Mouse (Mus musculus) liver, postnatal 0 days (tissue): ENCODE results near the gene Kif2c.

Experiments
- CTCF ChIP-seq: sonication (generic); IDR thresholded peaks from 2 replicates; pipeline ENCODE4 v1.5.1; 2016; ENCODE audit warnings: antibody characterized with exemption, low read depth
- EP300 ChIP-seq: IDR thresholded peaks from 2 replicates; pipeline ENCODE4 v1.6.1; 2016; ENCODE audit warnings: antibody characterized with exemption, low read depth, mild to moderate bottlenecking

GRCm38 (mm10) chr4:117140613-117141012, 41.8 kb downstream of the Kif2c start:
- TF ChIP-seq CTCF (peak; percentile 47), EP300 (no peak)
